Mouse (Mus musculus): ENCODE measurements at regions not wholly inside any gene's neighbourhood (a gene's known extent, or its start where the extent isn't known, plus 50 kb on each side); places are given as distances from the start of the nearest gene placed in this dataset.

- DNase-seq (ENCODE audit: low read depth, low spot score), result no peak
These were observed 54.0 kb upstream of the Zfp703 start for GRCm38 (mm10) chr8:26923166-26923565.

All from A20 (cell line).